Mouse (Mus musculus) myocyte (in vitro differentiated cells): ENCODE measurements around the gene Trim33. TPM values are rescaled to one million over a fixed set of nuclear protein-coding genes. Genes with fewer than 3 reads are reported as not detected.

Source experiments
- H3K27me3 ChIP-seq: one replicate; pipeline ENCODE4 v1.6.1; 2011; ENCODE audit not compliant: control insufficient read depth, insufficient read depth, insufficient read length
- H3K36me3 ChIP-seq: one replicate; pipeline ENCODE4 v1.6.1; 2011; ENCODE audit not compliant: control insufficient read depth, insufficient read depth
- H3K4me2 ChIP-seq: one replicate; pipeline ENCODE4 v1.6.1; 2011; ENCODE audit warnings: low read depth, control low read depth
- H3K4me3 ChIP-seq: one replicate; pipeline ENCODE4 v1.5.1; 2011; ENCODE audit warnings: mild to moderate bottlenecking, control low read depth, moderate library complexity
- H3K79me2 ChIP-seq: one replicate; pipeline ENCODE4 v1.6.1; 2011; ENCODE audit not compliant: control insufficient read depth, insufficient read depth
- H3ac ChIP-seq: one replicate; pipeline ENCODE4 v1.6.1; 2011; ENCODE audit not compliant: control insufficient read depth, insufficient read length
- POLR2AphosphoS2 ChIP-seq: IDR thresholded peaks from one replicate; pipeline ENCODE4 v1.6.1; 2011; ENCODE audit warnings: low read depth, control low read depth; ENCODE audit not compliant: insufficient read length
- USF1 ChIP-seq: IDR thresholded peaks from one replicate; pipeline ENCODE4 v1.6.1; 2011; ENCODE audit warnings: low read depth, mild to moderate bottlenecking, control low read depth, moderate library complexity
- polyA plus RNA-seq: library from polyadenylated mRNA; unstranded; fragments of >200 nt; fragmentation: generic; extraction: Trizol; gene quantifications from one replicate; pipeline ENCODE4 v1.2.1, GENCODE M21; 2012; ENCODE audit warnings: missing spikeins

The Trim33 gene
- polyA plus RNA-seq, 1 experiment: 5.6 TPM

- H3K36me3 ChIP-seq: no peaks in the 10 kb centered on the region
- no peaks in the 10 kb centered on the region for H3K27me3 ChIP-seq
- H3K4me2 ChIP-seq: peak overlapping the region; percentile 55
- no peak overlapping the region for H3K4me3 ChIP-seq
- no peak overlapping the region for H3ac ChIP-seq
- no peaks in the 10 kb centered on the region for H3K79me2 ChIP-seq
- TF ChIP-seq POLR2AphosphoS2: no peak
- TF ChIP-seq USF1: peak; percentile 25
Measured at GRCm38 (mm10) chr3:103405871-103406765, 127.0 kb downstream of the Trim33 start.

Other genes with a start within 250 kb of the Trim33 start
- gene Nras, start 221.0 kb upstream of the Trim33 start, polyA plus RNA-seq: 44.5 TPM
- 2.4 TPM for gene Ampd1, start 205.3 kb upstream of the Trim33 start, polyA plus RNA-seq
- gene Dennd2c, start 176.7 kb upstream of the Trim33 start, polyA plus RNA-seq: 2.4 TPM
- gene Bcas2, start 107.6 kb upstream of the Trim33 start, polyA plus RNA-seq: 71.4 TPM